Mouse (Mus musculus): ENCODE measurements around the gene Elmo1. TPM values are rescaled to one million over a fixed set of nuclear protein-coding genes. Genes with fewer than 3 reads are reported as not detected.

Elmo1 gene
- polyA plus RNA-seq, 1 experiment from 2014 or later = 24.3 TPM

DNA sequence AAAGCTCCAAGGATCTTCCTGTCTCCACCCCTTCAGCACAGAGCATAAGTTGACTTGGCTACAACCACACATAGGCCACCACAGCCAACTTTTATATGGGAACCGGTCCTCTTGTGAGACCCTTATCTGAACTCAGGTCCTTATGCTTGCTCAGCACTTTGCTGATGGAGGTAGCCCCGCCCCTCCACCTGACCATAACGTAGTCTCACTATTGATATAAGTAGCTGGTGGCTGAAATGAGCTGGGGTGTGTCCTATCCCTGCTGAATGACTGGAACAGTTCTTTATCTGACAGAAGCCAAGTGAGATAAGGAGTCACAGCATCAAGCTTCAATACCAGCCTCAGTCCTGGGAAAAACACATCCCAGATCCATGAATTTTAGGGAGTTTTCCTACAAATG lies 210.2 kb downstream of the Elmo1 start:
- H3K4me1 ChIP-seq = no peaks in the 10 kb centered on the region
- WGBS = 86% methylated on average over 3 of the region's 3 CpGs
- no peak overlapping the region for H3K4me3 ChIP-seq
- ATAC-seq = no peak
- H3K27me3 ChIP-seq = no peaks in the 10 kb centered on the region
- H3K9ac ChIP-seq = no peak overlapping the region
- no peaks in the 10 kb centered on the region for H3K9me3 ChIP-seq (replicated peaks)
- H3K27ac ChIP-seq = no peak overlapping the region
- no peak overlapping the region for H3K4me2 ChIP-seq
- H3K36me3 ChIP-seq (ENCODE audit: poor library complexity, severe bottlenecking) = no peaks in the 10 kb centered on the region

DNA sequence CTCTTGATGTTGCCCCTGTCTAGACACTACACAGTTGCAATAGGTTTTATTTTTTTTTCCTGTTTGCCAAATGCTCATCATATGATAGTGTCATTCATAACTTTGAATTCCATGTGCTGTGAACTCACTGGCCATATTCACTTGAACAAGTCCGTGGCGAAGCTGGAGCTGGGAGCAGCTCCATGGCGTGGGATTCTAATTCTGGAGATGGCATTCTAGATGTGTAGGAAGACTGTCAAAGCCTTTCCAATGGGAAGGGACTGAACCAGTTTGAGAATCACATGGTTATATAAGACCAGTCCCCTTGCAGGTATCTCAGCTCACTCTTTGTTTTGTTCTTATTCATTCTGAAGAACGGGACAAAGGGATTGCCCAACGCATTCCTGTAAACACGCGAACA lies 211.4 kb downstream of the Elmo1 start:
- WGBS = 96% methylated on average over 7 of the region's 7 CpGs
- Histone ChIP-seq H3K4me3 (no peak overlapping the region), H3K36me3 (ENCODE audit: poor library complexity, severe bottlenecking) (no peaks in the 10 kb centered on the region), H3K9ac (no peak overlapping the region), H3K4me2 (no peak overlapping the region), H3K27ac (no peak overlapping the region), H3K27me3 (no peaks in the 10 kb centered on the region), H3K4me1 (0 out of 2 replicates have a peak, but pooled peaks cover 3% of the 10 kb centered on the region), H3K9me3 (replicated peaks) (no peaks in the 10 kb centered on the region)
- ATAC-seq = no peak

DNA sequence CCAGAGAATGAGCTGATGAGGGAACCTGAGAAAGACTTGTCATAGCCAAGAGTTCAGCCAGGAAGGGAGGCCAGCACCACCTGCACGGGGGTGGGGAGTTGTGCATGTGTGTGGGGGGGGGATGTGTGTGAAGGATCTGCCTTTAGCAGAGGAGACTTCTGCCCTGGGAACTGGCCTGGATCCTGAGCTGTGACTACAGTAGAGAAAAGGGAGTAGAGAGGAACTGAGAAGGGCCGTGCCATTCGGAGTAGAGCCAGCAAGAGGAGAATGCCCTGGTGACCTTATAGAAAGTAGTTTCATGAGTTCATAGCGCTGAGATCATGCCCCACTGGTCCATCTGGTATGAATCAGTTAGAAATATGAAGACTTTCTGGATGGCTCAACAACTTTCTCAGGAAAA lies 215.2 kb downstream of the Elmo1 start:
- H3K9me3 ChIP-seq (replicated peaks) = no peaks in the 10 kb centered on the region
- H3K4me2 ChIP-seq = no peak overlapping the region
- H3K27me3 ChIP-seq = no peaks in the 10 kb centered on the region
- H3K4me1 ChIP-seq = 0 out of 2 replicates have a peak, but pooled peaks cover 5% of the 10 kb centered on the region
- no peak for ATAC-seq
- H3K27ac ChIP-seq = no peak overlapping the region
- H3K4me3 ChIP-seq = no peak overlapping the region
- WGBS = 90% methylated on average over 4 of the region's 4 CpGs
- H3K36me3 ChIP-seq (ENCODE audit: poor library complexity, severe bottlenecking) = no peaks in the 10 kb centered on the region
- H3K9ac ChIP-seq = no peak overlapping the region

DNA sequence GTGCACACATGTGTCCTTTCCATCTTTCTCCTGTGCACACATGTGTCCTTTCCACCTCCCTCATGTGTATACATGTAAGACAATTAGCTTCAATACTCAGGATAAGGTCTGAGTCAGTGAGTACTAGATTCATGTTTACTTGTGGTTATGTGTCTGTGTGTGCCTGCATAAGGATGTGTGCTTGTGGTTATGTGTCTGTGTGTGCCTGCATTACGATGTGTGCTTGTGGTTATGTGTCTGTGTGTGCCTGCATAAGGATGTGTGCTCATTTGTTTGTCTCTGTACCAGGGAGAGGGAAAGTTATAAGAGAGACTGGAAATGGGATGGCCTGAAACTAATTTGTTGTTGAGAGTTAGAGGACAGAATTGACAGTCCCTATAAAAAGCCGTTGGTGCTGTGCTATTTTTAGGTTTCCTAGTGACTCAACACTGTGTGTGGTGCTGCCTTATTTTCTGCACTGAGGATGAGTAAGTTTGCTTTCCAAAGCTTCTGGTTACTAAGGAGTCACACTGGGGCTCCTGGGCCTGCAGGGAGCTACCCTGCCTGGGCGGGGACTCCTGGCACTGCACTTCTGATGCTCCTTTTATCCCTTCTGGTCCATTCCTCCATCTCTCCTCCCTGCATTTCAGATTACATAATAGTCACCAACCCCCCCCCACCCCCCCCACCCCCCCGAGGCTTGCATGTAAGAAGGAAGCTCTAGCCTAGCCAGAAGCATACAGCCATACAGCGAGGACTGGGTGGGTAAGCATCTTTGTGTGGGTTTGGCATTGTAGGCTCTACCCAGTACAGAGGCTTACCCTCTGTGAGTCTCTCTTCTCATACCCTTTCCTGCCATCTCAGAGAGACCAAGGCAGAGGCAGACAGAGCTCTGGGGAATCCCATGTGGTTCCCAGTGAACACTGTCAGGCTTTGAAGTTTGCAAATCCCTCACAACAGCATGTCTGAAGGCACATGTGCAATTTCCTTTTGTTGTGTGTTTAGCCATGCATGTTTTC lies 216.1 kb downstream of the Elmo1 start:
- H3K4me1 ChIP-seq = 0 out of 2 replicates have a peak, but pooled peaks cover 5% of the 10 kb centered on the region
- H3K36me3 ChIP-seq (ENCODE audit: poor library complexity, severe bottlenecking) = no peaks in the 10 kb centered on the region
- H3K4me2 ChIP-seq = no peak overlapping the region
- H3K27me3 ChIP-seq = no peaks in the 10 kb centered on the region
- no peak overlapping the region for H3K4me3 ChIP-seq
- no peaks in the 10 kb centered on the region for H3K9me3 ChIP-seq (replicated peaks)
- peak; percentile 44; the same call in 1 of the 2 replicates for ATAC-seq
- H3K27ac ChIP-seq = no peak overlapping the region
- no peak overlapping the region for H3K9ac ChIP-seq
- WGBS = 66% methylated on average over 5 of the region's 5 CpGs

DNA sequence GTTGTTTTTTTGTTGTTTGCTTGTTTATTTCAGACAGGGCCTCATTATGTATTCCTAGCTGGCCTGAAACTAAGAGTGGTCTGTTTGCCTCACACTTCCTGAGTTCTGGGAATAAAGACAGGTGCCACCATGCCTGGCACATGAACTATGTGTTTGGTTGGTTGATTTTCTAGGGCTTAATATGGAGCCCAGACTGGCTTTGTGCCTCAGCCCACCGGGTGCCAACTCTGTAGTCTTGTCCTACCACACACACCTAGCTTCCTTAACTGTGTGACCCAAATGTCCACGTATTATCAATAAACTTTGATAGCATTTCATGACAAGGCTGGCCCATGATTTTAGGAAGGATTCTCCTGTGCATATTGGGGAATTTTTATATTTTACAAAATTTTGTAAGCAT lies 217.0 kb downstream of the Elmo1 start:
- Histone ChIP-seq H3K27ac (no peak overlapping the region), H3K4me3 (no peak overlapping the region), H3K4me1 (peaks cover 7% of the 10 kb centered on the region; the same call in 1 of the 2 replicates), H3K4me2 (no peak overlapping the region), H3K36me3 (ENCODE audit: poor library complexity, severe bottlenecking) (no peaks in the 10 kb centered on the region), H3K27me3 (no peaks in the 10 kb centered on the region), H3K9me3 (replicated peaks) (no peaks in the 10 kb centered on the region), H3K9ac (no peak overlapping the region)
- 82% methylated on average over 2 of the region's 2 CpGs for WGBS
- no peak for ATAC-seq

DNA sequence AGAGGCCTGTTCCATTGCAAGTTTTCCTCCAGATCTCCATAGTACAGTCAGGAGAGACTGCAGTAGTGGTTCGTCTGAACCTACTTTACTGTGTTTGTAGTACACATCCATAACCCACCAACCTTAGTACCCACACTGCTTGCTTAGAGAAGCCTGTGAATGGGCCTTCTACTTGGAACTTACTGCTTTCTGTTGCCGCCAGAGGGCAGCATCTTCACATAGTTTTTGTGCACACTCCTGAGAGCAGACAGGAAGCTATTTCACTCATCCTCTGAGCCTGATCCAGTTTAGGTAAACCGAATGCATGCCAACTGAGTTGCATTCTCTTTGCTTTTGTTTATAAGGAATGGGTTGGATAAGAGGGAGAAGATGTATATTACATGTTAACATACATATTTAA lies 221.2 kb downstream of the Elmo1 start:
- WGBS = 19% methylated on average over 3 of the region's 3 CpGs
- ATAC-seq = peak; percentile 89
- Histone ChIP-seq H3K4me2 (no peak overlapping the region), H3K4me3 (no peak overlapping the region), H3K9ac (no peak overlapping the region), H3K36me3 (ENCODE audit: poor library complexity, severe bottlenecking) (no peaks in the 10 kb centered on the region), H3K27ac (no peak overlapping the region), H3K27me3 (no peaks in the 10 kb centered on the region), H3K4me1 (peaks cover 7% of the 10 kb centered on the region; the same call in 1 of the 2 replicates), H3K9me3 (replicated peaks) (no peaks in the 10 kb centered on the region)

DNA sequence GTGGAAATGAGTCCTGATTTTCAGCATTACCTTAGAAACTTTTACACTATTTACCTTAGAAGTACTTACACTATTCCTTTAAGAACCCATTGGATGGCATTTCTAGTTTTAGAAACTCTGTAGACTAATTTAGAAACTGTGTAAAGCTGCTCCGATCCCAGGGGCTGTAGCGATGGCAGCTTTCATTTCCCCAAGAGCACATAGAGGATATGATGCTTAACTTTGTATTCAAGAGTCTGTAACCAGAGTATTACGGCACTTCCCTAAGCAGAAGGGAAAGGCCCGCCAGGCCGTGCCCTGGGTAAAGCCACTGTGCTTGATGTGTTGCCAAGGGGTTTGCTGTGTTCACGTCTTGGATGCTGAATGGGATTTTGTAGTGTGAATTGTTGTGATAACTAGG lies 222.9 kb downstream of the Elmo1 start:
- Histone ChIP-seq H3K36me3 (ENCODE audit: poor library complexity, severe bottlenecking) (no peaks in the 10 kb centered on the region), H3K9ac (no peak overlapping the region), H3K27me3 (no peaks in the 10 kb centered on the region), H3K9me3 (replicated peaks) (no peaks in the 10 kb centered on the region), H3K4me3 (no peak overlapping the region), H3K4me1 (peaks cover 4% of the 10 kb centered on the region; the same call in 1 of the 2 replicates), H3K4me2 (no peak overlapping the region), H3K27ac (no peak overlapping the region)
- 69% methylated on average over 6 of the region's 6 CpGs for WGBS
- ATAC-seq = no peak

DNA sequence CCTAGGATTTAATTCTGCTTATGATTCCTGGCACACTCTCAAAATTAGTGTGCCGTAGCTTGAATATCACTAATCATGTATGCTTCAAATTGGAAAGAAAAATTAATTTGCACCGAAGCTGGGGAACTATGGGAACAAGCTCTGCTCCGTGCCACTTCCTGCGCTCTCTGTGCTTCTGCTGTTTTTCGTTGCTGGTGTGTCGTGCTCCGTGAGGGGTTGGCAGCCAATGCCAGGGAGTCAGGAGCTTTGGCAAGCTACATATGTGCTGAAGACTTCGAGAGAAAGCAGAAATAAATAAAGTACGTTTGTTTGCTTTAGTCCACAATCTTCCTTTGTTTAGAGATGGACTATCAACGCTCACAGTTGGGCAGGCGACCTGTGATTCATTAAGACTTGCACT lies 225.7 kb downstream of the Elmo1 start:
- H3K4me1 ChIP-seq = peaks cover 4% of the 10 kb centered on the region; the same call in 1 of the 2 replicates
- no peaks in the 10 kb centered on the region for H3K9me3 ChIP-seq (replicated peaks)
- no peak for ATAC-seq
- H3K9ac ChIP-seq = no peak overlapping the region
- H3K4me3 ChIP-seq = no peak overlapping the region
- no peaks in the 10 kb centered on the region for H3K36me3 ChIP-seq (ENCODE audit: poor library complexity, severe bottlenecking)
- no peak overlapping the region for H3K4me2 ChIP-seq
- H3K27me3 ChIP-seq = no peaks in the 10 kb centered on the region
- no peak overlapping the region for H3K27ac ChIP-seq
- WGBS = 80% methylated on average over 11 of the region's 11 CpGs

DNA sequence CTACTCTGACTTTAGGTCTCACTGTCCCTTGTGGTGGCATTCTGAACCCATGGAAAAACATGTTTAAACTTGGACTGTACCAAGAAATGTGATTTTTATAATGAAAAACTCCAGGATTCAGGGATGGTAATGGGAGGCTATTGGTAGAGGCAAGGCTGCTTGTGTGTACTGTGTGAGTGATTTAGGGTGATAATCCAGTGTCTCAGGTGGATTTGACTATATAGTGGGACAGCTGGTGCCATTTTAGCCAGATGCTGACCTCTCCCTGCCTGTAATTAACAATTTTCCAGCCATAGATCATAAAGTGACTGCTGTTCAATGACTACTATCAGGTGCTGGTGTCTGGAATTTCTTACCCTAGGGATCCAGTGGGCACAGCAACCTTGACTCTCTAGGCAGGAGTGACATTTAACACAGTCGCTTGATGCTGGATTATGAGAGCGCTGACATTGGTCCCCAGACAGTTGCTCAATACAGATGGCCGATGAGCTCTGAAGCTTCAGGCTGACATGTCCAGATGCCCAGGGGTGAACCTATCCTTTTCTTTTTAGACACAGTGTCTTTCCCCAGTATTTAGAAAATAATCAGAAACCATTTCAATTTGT lies 228.3 kb downstream of the Elmo1 start:
- ATAC-seq = no peak
- Histone ChIP-seq H3K4me2 (no peak overlapping the region), H3K4me3 (no peak overlapping the region), H3K36me3 (ENCODE audit: poor library complexity, severe bottlenecking) (no peaks in the 10 kb centered on the region), H3K9me3 (replicated peaks) (no peaks in the 10 kb centered on the region), H3K27me3 (no peaks in the 10 kb centered on the region), H3K4me1 (no peaks in the 10 kb centered on the region), H3K9ac (no peak overlapping the region), H3K27ac (no peak overlapping the region)
- WGBS = 95% methylated on average over 3 of the region's 3 CpGs

DNA sequence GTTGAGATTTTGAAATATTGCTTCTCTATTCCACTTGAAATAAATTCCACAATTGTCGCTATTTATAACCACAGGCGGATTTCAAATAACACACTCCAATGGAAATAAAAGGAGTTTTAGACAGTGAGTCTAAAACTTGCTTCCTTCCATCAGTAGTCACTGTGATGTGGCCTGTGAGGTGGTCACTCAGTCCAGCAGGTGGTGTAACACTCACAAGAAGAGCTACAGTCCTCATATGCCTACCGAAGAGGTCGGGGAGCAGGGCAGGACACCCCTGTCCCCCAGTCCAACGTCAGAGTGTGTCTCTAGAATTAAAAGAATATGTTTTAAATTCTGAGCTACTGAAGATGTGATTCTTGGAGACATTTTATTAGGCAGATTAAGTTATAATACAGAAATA lies 229.8 kb downstream of the Elmo1 start:
- ATAC-seq = no peak
- H3K4me2 ChIP-seq = no peak overlapping the region
- H3K9me3 ChIP-seq (replicated peaks) = no peaks in the 10 kb centered on the region
- no peak overlapping the region for H3K27ac ChIP-seq
- H3K27me3 ChIP-seq = no peaks in the 10 kb centered on the region
- H3K9ac ChIP-seq = no peak overlapping the region
- no peaks in the 10 kb centered on the region for H3K4me1 ChIP-seq
- WGBS = 83% methylated on average over 5 of the region's 5 CpGs
- no peaks in the 10 kb centered on the region for H3K36me3 ChIP-seq (ENCODE audit: poor library complexity, severe bottlenecking)
- H3K4me3 ChIP-seq = no peak overlapping the region

DNA sequence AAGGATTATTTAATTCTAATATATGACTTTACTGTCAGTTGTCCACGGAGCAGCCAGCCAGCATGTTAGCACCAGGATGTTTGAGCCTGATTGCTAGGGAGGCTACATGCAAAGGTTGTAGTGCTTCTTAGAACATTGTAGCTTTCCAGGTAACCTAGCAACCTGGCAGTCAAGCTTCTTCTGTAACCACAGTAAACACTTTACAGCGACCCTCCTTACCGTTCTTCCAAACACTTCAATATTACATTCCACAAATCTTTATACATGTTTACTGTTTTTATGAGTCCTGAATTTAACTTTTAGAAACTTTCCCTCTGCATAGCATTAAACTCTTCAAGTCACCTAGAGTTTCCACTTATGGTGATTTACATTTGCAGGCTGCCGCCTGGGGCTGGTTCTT lies 233.1 kb downstream of the Elmo1 start:
- no peaks in the 10 kb centered on the region for H3K27me3 ChIP-seq
- H3K36me3 ChIP-seq (ENCODE audit: poor library complexity, severe bottlenecking) = no peaks in the 10 kb centered on the region
- H3K4me1 ChIP-seq = no peaks in the 10 kb centered on the region
- no peak overlapping the region for H3K4me2 ChIP-seq
- no peak overlapping the region for H3K4me3 ChIP-seq
- no peak overlapping the region for H3K27ac ChIP-seq
- no peaks in the 10 kb centered on the region for H3K9me3 ChIP-seq (replicated peaks)
- ATAC-seq = no peak
- WGBS = 88% methylated on average over 4 of the region's 4 CpGs
- H3K9ac ChIP-seq = no peak overlapping the region

DNA sequence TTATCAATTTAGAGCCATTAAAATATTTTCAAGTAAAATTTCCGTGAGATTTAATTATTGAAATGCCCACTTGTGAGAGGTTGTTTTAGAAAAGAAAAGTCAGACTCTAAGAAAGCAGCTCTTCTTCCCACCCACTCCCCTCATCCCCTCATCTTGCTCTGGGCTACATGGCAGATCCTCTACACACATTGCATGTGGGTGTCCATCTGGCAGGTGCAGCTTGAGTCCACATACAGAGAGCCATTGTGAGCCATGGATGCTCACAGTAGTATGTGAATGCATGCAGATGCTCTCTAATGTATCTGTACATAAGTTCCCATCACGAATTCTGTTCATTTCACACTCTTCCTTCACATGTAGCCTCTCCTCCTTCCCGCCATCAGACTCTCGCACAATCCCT lies 236.7 kb downstream of the Elmo1 start:
- Histone ChIP-seq H3K36me3 (ENCODE audit: poor library complexity, severe bottlenecking) (no peaks in the 10 kb centered on the region), H3K4me3 (no peak overlapping the region), H3K4me1 (no peaks in the 10 kb centered on the region), H3K27ac (no peak overlapping the region), H3K4me2 (no peak overlapping the region), H3K9me3 (replicated peaks) (no peaks in the 10 kb centered on the region), H3K27me3 (no peaks in the 10 kb centered on the region), H3K9ac (no peak overlapping the region)
- WGBS = 93% methylated on average over 4 of the region's 4 CpGs
- ATAC-seq = no peak

All from forebrain, embryonic 13.5 days (tissue).